Mouse (Mus musculus): ENCODE results near the gene Tmem201.

DNA sequence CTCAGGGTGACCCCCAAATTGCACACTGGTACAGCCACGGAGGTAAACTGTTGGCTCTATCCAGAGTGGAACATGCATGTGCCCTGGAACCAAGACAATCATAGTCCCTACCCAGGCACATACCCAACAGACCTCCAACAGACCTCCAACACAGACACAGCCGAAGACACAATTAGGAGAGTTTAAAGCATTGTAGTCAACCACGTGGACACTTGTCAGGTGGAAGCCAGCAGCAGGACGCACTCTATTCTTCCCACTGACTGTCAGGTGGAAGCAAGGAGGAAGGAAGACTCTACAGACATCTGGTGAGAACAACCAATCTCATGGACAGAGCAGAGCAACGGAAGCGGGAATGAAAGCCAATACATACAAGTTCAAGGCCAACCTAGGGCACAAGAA is 72.2 kb downstream of the Tmem201 start:
- TF ChIP-seq POLR2A (IDR thresholded peaks at IDR 0.05; ENCODE audit: extremely low read depth, insufficient read depth, low read length): no peak
- TF ChIP-seq CTCF (IDR thresholded peaks at IDR 0.05; ENCODE audit: low read depth, low read length): no peak
